ENCODE assay signal across 26 mouse cellular contexts in the genomic region with DNA sequence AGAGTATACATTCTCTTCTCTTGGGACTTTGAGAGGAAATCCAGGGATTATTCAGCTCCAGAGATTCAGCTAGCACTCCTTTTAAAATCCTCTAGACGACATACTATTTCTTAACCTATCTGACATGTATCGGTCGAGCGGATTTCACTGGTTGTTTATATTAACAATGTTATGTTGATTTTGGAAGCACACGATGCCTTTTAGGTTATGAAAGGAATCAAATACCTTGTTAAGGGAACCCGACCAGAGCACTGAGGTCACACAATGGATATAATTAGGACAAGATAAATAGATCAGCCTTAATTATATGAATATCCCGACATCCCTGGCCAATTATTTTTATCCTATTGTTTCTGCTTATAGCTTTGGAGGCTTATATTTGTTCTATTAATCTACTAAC.
A peak's percentile ranks its signal among the peaks of the same experiment; 100 is the strongest.
DNase-seq lines count a peak whose midpoint lies in the region; ATAC-seq lines count a peak whose summit lies in the region.
"Had no signal": no experiment of that assay in that cellular context is flagged by ENCODE, and none has a peak within 500 bp of the region (broad histone marks: within the 10 kb centered on the region; RNA-seq: fewer than 3 reads in every experiment).

No protein-coding gene starts in this region.

- ATAC-seq in embryonic facial prominence, embryonic 14.5 days (ENCODE audit: low read depth): no peak
- ATAC-seq: activated CD4-positive, CD25-positive, alpha-beta regulatory T cell, adult 4 months; CD4-positive, CD25-positive, alpha-beta regulatory T cell, adult 4 months; forebrain, embryonic 13.5 days; forebrain, embryonic 15.5 days; forebrain, postnatal 0 days; Patski had no signal

- H3K4me2 ChIP-seq in embryonic facial prominence, embryonic 14.5 days (ENCODE audit: low read depth, low read length): no peak overlapping the region
- H3K4me2 ChIP-seq: embryonic facial prominence, embryonic 12.5 days; embryonic facial prominence, embryonic 15.5 days; forebrain, embryonic 13.5 days; forebrain, embryonic 15.5 days had no signal

- no peak overlapping the region for H3K27ac ChIP-seq in embryonic facial prominence, embryonic 14.5 days (replicated peaks; ENCODE audit: low read depth, low read length)
- H3K27ac ChIP-seq in embryonic facial prominence, embryonic 10.5 days (replicated peaks): no peak overlapping the region
- H3K27ac ChIP-seq: embryonic facial prominence, embryonic 12.5 days; embryonic facial prominence, embryonic 15.5 days; forebrain, embryonic 13.5 days; forebrain, embryonic 15.5 days had no signal

- no peaks in the 10 kb centered on the region for H3K4me1 ChIP-seq in embryonic facial prominence, embryonic 14.5 days (ENCODE audit: control insufficient read depth, insufficient read depth, low read length)
- no peaks in the 10 kb centered on the region for H3K4me1 ChIP-seq in embryonic facial prominence, embryonic 10.5 days
- H3K4me1 ChIP-seq: embryonic facial prominence, embryonic 12.5 days; embryonic facial prominence, embryonic 15.5 days; forebrain, embryonic 13.5 days; forebrain, embryonic 15.5 days had no signal

- no peaks in the 10 kb centered on the region for H3K36me3 ChIP-seq in embryonic facial prominence, embryonic 14.5 days (ENCODE audit: control insufficient read depth, insufficient read depth, low read length)
- H3K36me3 ChIP-seq in embryonic facial prominence, embryonic 10.5 days (replicated peaks): no peaks in the 10 kb centered on the region
- H3K36me3 ChIP-seq: embryonic facial prominence, embryonic 12.5 days; embryonic facial prominence, embryonic 15.5 days; forebrain, embryonic 15.5 days; G1E had no signal

- H3K9ac ChIP-seq in embryonic facial prominence, embryonic 14.5 days (ENCODE audit: low read depth, low read length): no peak overlapping the region
- H3K9ac ChIP-seq: embryonic facial prominence, embryonic 12.5 days; embryonic facial prominence, embryonic 15.5 days; forebrain, embryonic 13.5 days; forebrain, embryonic 15.5 days; forebrain, postnatal 0 days had no signal

- H3K9me3 ChIP-seq in embryonic facial prominence, embryonic 14.5 days (ENCODE audit: control insufficient read depth, low read length): no peaks in the 10 kb centered on the region
- H3K9me3 ChIP-seq in embryonic facial prominence, embryonic 10.5 days: no peaks in the 10 kb centered on the region
- H3K9me3 ChIP-seq: embryonic facial prominence, embryonic 12.5 days; embryonic facial prominence, embryonic 15.5 days; forebrain, embryonic 13.5 days; forebrain, embryonic 15.5 days; G1E had no signal

- H3K4me3 ChIP-seq in embryonic facial prominence, embryonic 14.5 days (ENCODE audit: low read depth, low read length): no peak overlapping the region
- H3K4me3 ChIP-seq in embryonic facial prominence, embryonic 10.5 days: no peak overlapping the region
- H3K4me3 ChIP-seq: embryonic facial prominence, embryonic 12.5 days; embryonic facial prominence, embryonic 15.5 days; erythroblast, embryonic 14.5 days; forebrain, embryonic 13.5 days; forebrain, embryonic 15.5 days had no signal

- peak; percentile 5 for DNase-seq in embryonic facial prominence, embryonic 14.5 days (ENCODE audit: low spot score)
- no peak for DNase-seq in embryonic facial prominence, embryonic 10.5 days (ENCODE audit: low spot score)
- peak; percentile 25 for DNase-seq in retina, postnatal 1 day
- no peak for DNase-seq in retina, embryonic 14.5 days (ENCODE audit: low spot score)
- no peak for DNase-seq in frontal cortex, postnatal 10 days (ENCODE audit: low spot score in 2 of 2)
- DNase-seq: adrenal gland, postnatal 10 days; adrenal gland, postnatal 25 days; B cell, adult 2 months; cerebellum, adult 11 months; cerebellum, adult 18-20 months; cerebellum, adult 8-10 months; cerebellum, adult 9-11 months; cerebellum, postnatal 14 days; cerebellum, postnatal 36 days; embryo, embryonic 11 days; forebrain, postnatal 0 days had no signal

- WGBS in embryonic facial prominence, embryonic 14.5 days: 68% methylated on average over 7 of the region's 7 CpGs
- WGBS in embryonic facial prominence, embryonic 10.5 days: 75% methylated on average over 7 of the region's 7 CpGs

- no peaks in the 10 kb centered on the region for H3K27me3 ChIP-seq in embryonic facial prominence, embryonic 14.5 days (replicated peaks; ENCODE audit: control insufficient read depth, insufficient read depth, low read length)
- H3K27me3 ChIP-seq in embryonic facial prominence, embryonic 10.5 days (replicated peaks; ENCODE audit: low read depth, poor library complexity, severe bottlenecking): no peaks in the 10 kb centered on the region
- H3K27me3 ChIP-seq: CH12.LX; embryonic facial prominence, embryonic 12.5 days; embryonic facial prominence, embryonic 15.5 days; forebrain, embryonic 13.5 days; forebrain, embryonic 15.5 days; Patski had no signal

Comparison
In these comparisons a context has a peak if more than half of its experiments do, and no peak if none do; other contexts are left out.
1. DNase-seq: peak in embryonic facial prominence, embryonic 14.5 days (single experiment) and retina, postnatal 1 day (single experiment); none in embryonic facial prominence, embryonic 10.5 days (single experiment), retina, embryonic 14.5 days (single experiment) and frontal cortex, postnatal 10 days (0 of 2).